ENCODE assay signal across 21 mouse cellular contexts in genomic region chr2:77042912-77043311, GRCm38 (mm10).
DNase-seq lines count a peak whose midpoint lies in the region; ATAC-seq and TF ChIP-seq lines count a peak whose summit lies in the region.
"Had no signal": no experiment of that assay in that cellular context is flagged by ENCODE, and none has a peak within 500 bp of the region (broad histone marks: within the 10 kb centered on the region; RNA-seq: fewer than 3 reads in every experiment).

No protein-coding gene starts in this region.

- H3K79me2 ChIP-seq in myocyte (ENCODE audit: control insufficient read depth, insufficient read depth), result no peaks in the 10 kb centered on the region

- 0 out of 2 replicates have a peak overlapping the region, but pooled peaks have one; percentile 36 for H3K27ac ChIP-seq in heart, embryonic 10.5 days
- H3K27ac ChIP-seq in heart, embryonic 14.5 days (replicated peaks in 1 of 2; ENCODE audit: control insufficient read depth in 1 of 2, insufficient read depth in 1 of 2, low read depth in 2 of 2, low read length in 2 of 2), result peak overlapping the region; percentile 88 to 90
- H3K27ac ChIP-seq: hindbrain, embryonic 12.5 days; limb, embryonic 15.5 days; liver, embryonic 15.5 days; midbrain, embryonic 12.5 days; neural tube, embryonic 12.5 days had no signal

- H3K27me3 ChIP-seq in heart, embryonic 10.5 days (ENCODE audit: insufficient read depth, poor library complexity, severe bottlenecking), result no peaks in the 10 kb centered on the region
- no peaks in the 10 kb centered on the region for H3K27me3 ChIP-seq in heart, embryonic 14.5 days (ENCODE audit: control insufficient read depth, insufficient read depth, low read length)
- H3K27me3 ChIP-seq in myocyte (ENCODE audit: control insufficient read depth, insufficient read depth, insufficient read length), result no peaks in the 10 kb centered on the region
- H3K27me3 ChIP-seq: hindbrain, embryonic 12.5 days; limb, embryonic 15.5 days; liver, embryonic 15.5 days; midbrain, embryonic 12.5 days; neural tube, embryonic 12.5 days had no signal

- H3K9me3 ChIP-seq in heart, embryonic 10.5 days, result no peaks in the 10 kb centered on the region
- no peaks in the 10 kb centered on the region for H3K9me3 ChIP-seq in heart, embryonic 14.5 days (ENCODE audit: control insufficient read depth, low read length)
- H3K9me3 ChIP-seq: hindbrain, embryonic 12.5 days; limb, embryonic 15.5 days; liver, embryonic 15.5 days; midbrain, embryonic 12.5 days; neural tube, embryonic 12.5 days had no signal

- H3K9ac ChIP-seq in heart, embryonic 14.5 days (ENCODE audit: low read length), result no peak overlapping the region
- H3K9ac ChIP-seq: hindbrain, embryonic 12.5 days; limb, embryonic 15.5 days; liver, embryonic 15.5 days; midbrain, embryonic 12.5 days; neural tube, embryonic 12.5 days had no signal

- ATAC-seq in heart, embryonic 14.5 days (ENCODE audit: insufficient number of reproducible peaks, insufficient read depth, low FRiP score, low read depth), result peak; percentile 79; the same call in 1 of the 2 replicates
- no peak for ATAC-seq in megakaryocyte progenitor cell, adult 5-6 weeks (replicated peaks; ENCODE audit: poor library complexity)
- ATAC-seq: forebrain, embryonic 16.5 days; lung, postnatal 0 days had no signal

- TF ChIP-seq POLR2A in myocyte (IDR thresholded peaks at IDR 0.05; ENCODE audit: insufficient read length, low read depth), result no peak

- no peak overlapping the region for H3ac ChIP-seq in myocyte (ENCODE audit: control insufficient read depth, insufficient read length)

- H3K4me2 ChIP-seq in heart, embryonic 14.5 days (ENCODE audit: low read length), result peak overlapping the region; percentile 43; the same call in 1 of the 2 replicates
- H3K4me2 ChIP-seq in myocyte (ENCODE audit: low read depth), result no peak overlapping the region
- H3K4me2 ChIP-seq: hindbrain, embryonic 12.5 days; limb, embryonic 15.5 days; liver, embryonic 15.5 days; midbrain, embryonic 12.5 days; neural tube, embryonic 12.5 days had no signal

- peaks cover 88% of the 10 kb centered on the region for H3K36me3 ChIP-seq in heart, embryonic 10.5 days
- H3K36me3 ChIP-seq in heart, embryonic 14.5 days (ENCODE audit: control insufficient read depth, insufficient read depth, low read length), result peaks cover 77% of the 10 kb centered on the region
- H3K36me3 ChIP-seq in myocyte (ENCODE audit: control insufficient read depth, insufficient read depth), result peaks cover 30% of the 10 kb centered on the region
- H3K36me3 ChIP-seq: hindbrain, embryonic 12.5 days; limb, embryonic 15.5 days; liver, embryonic 15.5 days; midbrain, embryonic 12.5 days; neural tube, embryonic 12.5 days had no signal

- 43% methylated on average over 3 of the region's 3 CpGs for WGBS in heart, embryonic 10.5 days
- WGBS in heart, embryonic 14.5 days, result 21% methylated on average over 3 of the region's 3 CpGs

- DNase-seq in heart, adult 11 months, result peak; percentile 92
- no peak for DNase-seq in heart, postnatal 36 days
- no peak for DNase-seq in heart, embryonic 10.5 days (ENCODE audit: low spot score)
- DNase-seq in urinary bladder, adult 18-20 months (ENCODE audit: low spot score in 2 of 2), result no peak
- DNase-seq: adrenal gland, adult 2 months; cerebellum, adult 8-10 months; gastrocnemius, postnatal 36 days; kidney, adult 9 months; kidney, postnatal 25 days; right cerebral cortex, adult 18-20 months; thymus, postnatal 14 days had no signal

- intact Hi-C loops in heart, postnatal 36 days (cut with DNase I), result no loop called here

- H3K4me1 ChIP-seq in heart, embryonic 10.5 days, result no peaks in the 10 kb centered on the region
- peaks cover 6 to 16% of the 10 kb centered on the region in 2 experiments for H3K4me1 ChIP-seq in heart, embryonic 14.5 days (ENCODE audit: control insufficient read depth in 2 of 2, insufficient read depth in 2 of 2, low read length in 2 of 2)
- H3K4me1 ChIP-seq: hindbrain, embryonic 12.5 days; limb, embryonic 15.5 days; liver, embryonic 15.5 days; midbrain, embryonic 12.5 days; neural tube, embryonic 12.5 days had no signal

- no peak overlapping the region for H3K4me3 ChIP-seq in heart, embryonic 10.5 days
- no peak overlapping the region for H3K4me3 ChIP-seq in heart, embryonic 14.5 days (ENCODE audit: control insufficient read depth in 1 of 2, insufficient read depth in 1 of 2, low read depth in 1 of 2, low read length in 2 of 2)
- H3K4me3 ChIP-seq in myocyte, result no peak overlapping the region
- H3K4me3 ChIP-seq: hindbrain, embryonic 12.5 days; limb, embryonic 15.5 days; liver, embryonic 15.5 days; midbrain, embryonic 12.5 days; neural tube, embryonic 12.5 days had no signal

TF ChIP-seq in myocyte, 11 proteins besides CTCF, POLR2A, EP300 and RAD21:
- TF ChIP-seq MYOD1 (IDR thresholded peaks at IDR 0.05; ENCODE audit: control insufficient read depth in 1 of 3, insufficient read length in 2 of 3, low read depth in 2 of 3) (peak in 1 of 3 experiments; percentile 43), MYOG (IDR thresholded peaks at IDR 0.05; ENCODE audit: control insufficient read depth in 1 of 3, insufficient read depth in 1 of 3, insufficient read length in 2 of 3, low read depth in 2 of 3) (peak in 2 of 3 experiments; percentile 34 to 41), REST (IDR thresholded peaks at IDR 0.05; ENCODE audit: insufficient read depth, insufficient read length) (no peak)
